Mouse (Mus musculus) liver, adult 2 months (tissue): Measurements from ENCODE around the gene Rnf213.

Experiments
- CTCF ChIP-seq: fragments of 200-500 bp; IDR thresholded peaks from 2 replicates; pipeline ENCODE4 v1.5.1; 2011; ENCODE audit warnings: low read depth, low read length, control low read depth
- POLR2A ChIP-seq: fragments of 200-500 bp; IDR thresholded peaks from 2 replicates; pipeline ENCODE4 v1.6.1; 2011; ENCODE audit warnings: low read length, control low read depth; ENCODE audit not compliant: insufficient read depth; ENCODE audit errors: extremely low read depth

DNA sequence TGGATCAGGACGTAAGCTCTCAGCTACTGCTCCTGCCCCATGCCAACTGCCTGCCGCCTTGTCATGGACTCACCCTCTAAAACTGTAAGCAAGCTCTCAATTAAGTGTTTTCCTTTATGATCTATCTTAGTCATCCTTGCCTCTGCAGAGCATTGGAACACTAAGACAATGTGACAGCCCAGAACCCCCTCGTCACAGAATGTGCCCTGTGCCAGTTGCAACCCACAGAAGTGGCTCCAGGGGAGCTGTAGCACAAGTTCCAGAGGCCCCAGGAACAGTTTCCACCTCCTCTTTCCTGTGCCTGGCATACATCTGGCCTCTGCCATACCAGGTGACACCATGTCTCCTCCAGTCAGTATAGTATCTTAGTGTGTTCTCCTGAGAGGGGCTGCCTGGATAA is 130.5 kb downstream of the Rnf213 start:
- TF ChIP-seq POLR2A (no peak), CTCF (no peak)
